Comparison of ENCODE assay signal across 26 mouse cellular contexts in genomic region chr6:48434651-48435050, GRCm38 (mm10). TPM values are rescaled to one million over a fixed set of nuclear protein-coding genes. Genes with fewer than 3 reads are reported as not detected.
DNase-seq lines count a peak whose midpoint lies in the region; ATAC-seq and TF ChIP-seq lines count a peak whose summit lies in the region.
"Had no signal": no experiment of that assay in that cellular context is flagged by ENCODE, and none has a peak within 500 bp of the region (broad histone marks: within the 10 kb centered on the region; RNA-seq: fewer than 3 reads in every experiment).

No protein-coding gene starts in this region.

- no peak for TF ChIP-seq CTCF in kidney, adult 2 months (conservative IDR thresholded peaks at IDR 0.05; ENCODE audit: insufficient read depth, insufficient read length, low read depth, low read length)
- TF ChIP-seq CTCF in liver, postnatal 0 days (IDR thresholded peaks at IDR 0.05; ENCODE audit: low read depth): no peak

- no peak for TF ChIP-seq POLR2A in kidney, adult 2 months (IDR thresholded peaks at IDR 0.05; ENCODE audit: low read depth, low read length)

- no peaks in the 10 kb centered on the region for H3K27me3 ChIP-seq in kidney, adult 2 months (replicated peaks; ENCODE audit: control insufficient read depth, insufficient read depth, low read length)
- H3K27me3 ChIP-seq in liver, postnatal 0 days (ENCODE audit: insufficient read depth, low read length): 0 out of 2 replicates have a peak, but pooled peaks cover 2% of the 10 kb centered on the region
- H3K27me3 ChIP-seq in liver, embryonic 12.5 days (replicated peaks): peaks cover 28% of the 10 kb centered on the region
- no peaks in the 10 kb centered on the region for H3K27me3 ChIP-seq in stomach, embryonic 16.5 days (ENCODE audit: control insufficient read depth, insufficient read depth, low read length)
- H3K27me3 ChIP-seq: intestine, embryonic 15.5 days had no signal

- TF ChIP-seq EP300 in liver, postnatal 0 days (IDR thresholded peaks at IDR 0.05; ENCODE audit: low read depth): no peak

- peaks cover 36% of the 10 kb centered on the region for H3K4me1 ChIP-seq in kidney, adult 2 months (ENCODE audit: control insufficient read depth, insufficient read depth, low read length)
- H3K4me1 ChIP-seq in liver, postnatal 0 days (ENCODE audit: insufficient read depth): peaks cover 14% of the 10 kb centered on the region
- peaks cover 22% of the 10 kb centered on the region for H3K4me1 ChIP-seq in liver, embryonic 12.5 days
- H3K4me1 ChIP-seq in stomach, embryonic 16.5 days (ENCODE audit: control insufficient read depth, insufficient read depth, low read length): peaks cover 30% of the 10 kb centered on the region
- H3K4me1 ChIP-seq: megakaryocyte, embryonic 14.5 days had no signal

- peak overlapping the region; percentile 98 for H3K27ac ChIP-seq in kidney, adult 2 months (ENCODE audit: insufficient read depth, low read depth, low read length)
- peak overlapping the region; percentile 59 for H3K27ac ChIP-seq in liver, postnatal 0 days (ENCODE audit: low read depth)
- H3K27ac ChIP-seq in liver, embryonic 12.5 days: no peak overlapping the region
- peak overlapping the region; percentile 8 for H3K27ac ChIP-seq in stomach, embryonic 16.5 days (ENCODE audit: low read length)
- H3K27ac ChIP-seq: hindbrain, embryonic 10.5 days; intestine, embryonic 15.5 days; layer of hippocampus, adult 2 months; limb, embryonic 12.5 days; liver, embryonic 15.5 days; midbrain, embryonic 13.5 days had no signal

- no peak overlapping the region for H3K4me2 ChIP-seq in liver, postnatal 0 days (ENCODE audit: low read depth, low read length)
- no peak overlapping the region for H3K4me2 ChIP-seq in liver, embryonic 12.5 days
- H3K4me2 ChIP-seq in stomach, embryonic 16.5 days (ENCODE audit: low read depth, low read length): peak overlapping the region; percentile 7; the same call in 1 of the 2 replicates
- H3K4me2 ChIP-seq: heart, embryonic 12.5 days; intestine, embryonic 15.5 days; limb, embryonic 12.5 days; liver, embryonic 15.5 days; midbrain, embryonic 13.5 days had no signal

- no peak overlapping the region for H3K4me3 ChIP-seq in kidney, adult 2 months (ENCODE audit: insufficient read depth, low read depth, low read length)
- no peak overlapping the region for H3K4me3 ChIP-seq in liver, postnatal 0 days (ENCODE audit: low read depth, low read length)
- H3K4me3 ChIP-seq in liver, embryonic 12.5 days: no peak overlapping the region
- no peak overlapping the region for H3K4me3 ChIP-seq in stomach, embryonic 16.5 days (replicated peaks; ENCODE audit: low read length)
- H3K4me3 ChIP-seq: heart, embryonic 12.5 days; hindbrain, embryonic 10.5 days; intestine, embryonic 15.5 days; layer of hippocampus, adult 2 months; limb, embryonic 12.5 days; liver, embryonic 15.5 days; megakaryocyte, embryonic 14.5 days; midbrain, embryonic 13.5 days had no signal

- peak; percentile 67 for DNase-seq in kidney, adult 2 months
- no peak for DNase-seq in kidney, adult 18-20 months
- no peak for DNase-seq in liver, postnatal 0 days
- DNase-seq in spleen, postnatal 36 days (ENCODE audit: low spot score in 2 of 2): no peak
- DNase-seq in gastrocnemius, postnatal 10 days: no peak
- DNase-seq: cerebellum, adult 11 months; cerebellum, adult 9-11 months; gastrocnemius, postnatal 14 days; heart, adult 18-20 months; heart, postnatal 10 days; right cerebral cortex, postnatal 14 days; thymus, adult 2 months had no signal

- peak; percentile 93 for ATAC-seq in liver, postnatal 0 days
- ATAC-seq in liver, embryonic 12.5 days: no peak
- ATAC-seq in granulocyte monocyte progenitor cell, adult 5-6 weeks (replicated peaks; ENCODE audit: poor library complexity, severe bottlenecking): peak; percentile 17; the same call in 1 of the 2 replicates
- ATAC-seq in stomach, embryonic 16.5 days (ENCODE audit: insufficient read depth, low FRiP score): no peak
- ATAC-seq: forebrain, embryonic 14.5 days; hindbrain, embryonic 16.5 days; intestine, embryonic 15.5 days; midbrain, embryonic 13.5 days had no signal

- no peak overlapping the region for H3K9ac ChIP-seq in liver, postnatal 0 days (replicated peaks)
- H3K9ac ChIP-seq in liver, embryonic 12.5 days: no peak overlapping the region
- no peak overlapping the region for H3K9ac ChIP-seq in stomach, embryonic 16.5 days (ENCODE audit: low read length)
- H3K9ac ChIP-seq: heart, embryonic 12.5 days; intestine, embryonic 15.5 days; limb, embryonic 12.5 days; liver, embryonic 15.5 days; midbrain, embryonic 13.5 days had no signal

- H3K9me3 ChIP-seq in liver, postnatal 0 days (ENCODE audit: low read length): no peaks in the 10 kb centered on the region
- H3K9me3 ChIP-seq in liver, embryonic 12.5 days (replicated peaks): no peaks in the 10 kb centered on the region
- H3K9me3 ChIP-seq in stomach, embryonic 16.5 days (replicated peaks; ENCODE audit: control insufficient read depth, low read length): no peaks in the 10 kb centered on the region
- H3K9me3 ChIP-seq: heart, embryonic 12.5 days; hindbrain, embryonic 10.5 days; intestine, embryonic 15.5 days; limb, embryonic 12.5 days; liver, embryonic 15.5 days; midbrain, embryonic 13.5 days had no signal

- 0 out of 2 replicates have a peak, but pooled peaks cover 1% of the 10 kb centered on the region for H3K36me3 ChIP-seq in kidney, adult 2 months (ENCODE audit: control insufficient read depth, insufficient read depth, low read length)
- peaks cover 10% of the 10 kb centered on the region for H3K36me3 ChIP-seq in liver, postnatal 0 days (replicated peaks; ENCODE audit: insufficient read depth, low read length)
- peaks cover 18% of the 10 kb centered on the region for H3K36me3 ChIP-seq in liver, embryonic 12.5 days
- H3K36me3 ChIP-seq in stomach, embryonic 16.5 days (ENCODE audit: control insufficient read depth, insufficient read depth, low read length): peaks cover 16% of the 10 kb centered on the region

- 34% methylated on average over 6 of the region's 6 CpGs for WGBS in kidney, adult 2 months
- 48% methylated on average over 6 of the region's 6 CpGs for WGBS in liver, postnatal 0 days (ENCODE audit: insufficient replicate concordance)
- 49% methylated on average over 6 of the region's 6 CpGs for WGBS in liver, embryonic 12.5 days (ENCODE audit: insufficient replicate concordance)
- 48% methylated on average over 6 of the region's 6 CpGs for WGBS in stomach, embryonic 16.5 days

RNA-seq across cellular contexts. Expression of gene Zfp467, which starts 11.0 kb away (rescaled TPM):
- polyA plus RNA-seq in kidney, adult 2 months (2012; rRNA removed): 67.0 and 80.0 TPM in 2 replicates
- polyA plus RNA-seq in liver, postnatal 0 days (2015; fragmentation: Nextera tagmentation; extraction: Ambion mirVana): 4.9 TPM in 2 replicates
- 2.9 and 3.9 TPM in 2 replicates for polyA plus RNA-seq in liver, embryonic 12.5 days (2016; fragmentation: Nextera tagmentation; extraction: Ambion mirVana)
- total RNA-seq in granulocyte monocyte progenitor cell, adult 5-6 weeks (2014; fragmentation: Nextera tagmentation): 3.0 and 6.3 TPM in 2 replicates
- 0.57 and 3.1 TPM in 2 replicates for total RNA-seq in granulocyte monocyte progenitor cell, adult 5-6 weeks (2017)
- 24.1 and 24.4 TPM in 2 replicates for polyA plus RNA-seq in stomach, embryonic 16.5 days (2015; fragmentation: Nextera tagmentation; extraction: Ambion mirVana)
- 10 to 100 TPM; 17.6 to 20.1 TPM for total RNA-seq in gastrocnemius, postnatal 10 days (2021)

RNA-seq across cellular contexts. Expression of gene Sspo, which starts 13.4 kb away (rescaled TPM):
- 1.5 and 1.9 TPM in 2 replicates for polyA plus RNA-seq in kidney, adult 2 months (2012; rRNA removed)
- polyA plus RNA-seq in liver, postnatal 0 days (2015; fragmentation: Nextera tagmentation; extraction: Ambion mirVana): 0.01 and 0.06 TPM in 2 replicates
- 0.04 TPM in 1 of 2 replicates, not detected in the other for polyA plus RNA-seq in liver, embryonic 12.5 days (2016; fragmentation: Nextera tagmentation; extraction: Ambion mirVana)
- total RNA-seq in granulocyte monocyte progenitor cell, adult 5-6 weeks (2014; fragmentation: Nextera tagmentation): not detected in 2 replicates
- total RNA-seq in granulocyte monocyte progenitor cell, adult 5-6 weeks (2017): not detected in 2 replicates
- polyA plus RNA-seq in stomach, embryonic 16.5 days (2015; fragmentation: Nextera tagmentation; extraction: Ambion mirVana): 0.14 and 0.89 TPM in 2 replicates
- under 1 TPM; 0.16 to 0.27 TPM for total RNA-seq in gastrocnemius, postnatal 10 days (2021)
- total RNA-seq: common myeloid progenitor, adult 5-6 weeks had no signal

RNA-seq across cellular contexts. Expression of gene Krba1, which starts 39.3 kb away (rescaled TPM):
- polyA plus RNA-seq in kidney, adult 2 months (2012; rRNA removed): 16.7 and 22.1 TPM in 2 replicates
- polyA plus RNA-seq in liver, postnatal 0 days (2015; fragmentation: Nextera tagmentation; extraction: Ambion mirVana): 1.9 and 2.2 TPM in 2 replicates
- polyA plus RNA-seq in liver, embryonic 12.5 days (2016; fragmentation: Nextera tagmentation; extraction: Ambion mirVana): 3.9 and 4.1 TPM in 2 replicates
- total RNA-seq in granulocyte monocyte progenitor cell, adult 5-6 weeks (2014; fragmentation: Nextera tagmentation): 2.7 and 6.7 TPM in 2 replicates
- 0.98 and 1.8 TPM in 2 replicates for total RNA-seq in granulocyte monocyte progenitor cell, adult 5-6 weeks (2017)
- 16.2 and 16.8 TPM in 2 replicates for polyA plus RNA-seq in stomach, embryonic 16.5 days (2015; fragmentation: Nextera tagmentation; extraction: Ambion mirVana)
- 10 to 100 TPM; 12.3 to 16.1 TPM for total RNA-seq in gastrocnemius, postnatal 10 days (2021)

Comparison
In these comparisons a context has a peak if more than half of its experiments do, and no peak if none do; other contexts are left out.
1. ATAC-seq: peak in liver, postnatal 0 days (single experiment) and granulocyte monocyte progenitor cell, adult 5-6 weeks (single experiment); none in liver, embryonic 12.5 days (single experiment) and stomach, embryonic 16.5 days (single experiment).